Mouse (Mus musculus) liver, embryonic 11.5 days (tissue): ENCODE measurements around the gene Syn3. TPM values are rescaled to one million over a fixed set of nuclear protein-coding genes. Genes with fewer than 3 reads are reported as not detected.
A peak's percentile ranks its signal among the peaks of the same experiment; 100 is the strongest.
"Not testable (repeated sequence)": the region's sequence is repeated elsewhere in the genome, so short reads cannot be mapped to it uniquely, and the experiment has no call there.

Experiments used
- ATAC-seq: fragments of 200-750 bp; cut with Nextera tagmentation; replicated peaks from 2 replicates; pipeline ENCODE4 v1.8.0; 2017; ENCODE audit warnings: moderate number of reproducible peaks, mild to moderate bottlenecking, moderate TSS enrichment, moderate library complexity; ENCODE audit not compliant: low FRiP score
- DNase-seq: peaks from one replicate; pipeline ENCODE4 v3.0.0-alpha.2; 2017; ENCODE audit warnings: low spot score
- H3K27ac ChIP-seq: fragments of 300-500 bp; sonication (generic); 2 replicates; pipeline ENCODE4 v1.5.1; 2014; ENCODE audit warnings: mild to moderate bottlenecking, low read depth, low read length, control low read depth
- H3K27me3 ChIP-seq: fragments of 300-500 bp; sonication (generic); replicated peaks from 2 replicates; pipeline ENCODE4 v1.6.1; 2014; ENCODE audit warnings: low read length, mixed read lengths; ENCODE audit not compliant: control insufficient read depth, insufficient read depth
- H3K36me3 ChIP-seq: fragments of 300-500 bp; sonication (generic); 2 replicates; pipeline ENCODE4 v1.6.1; 2014; ENCODE audit warnings: mild to moderate bottlenecking, low read length, moderate library complexity, mixed read lengths; ENCODE audit not compliant: control insufficient read depth, insufficient read depth
- H3K4me1 ChIP-seq: fragments of 300-500 bp; sonication (generic); replicated peaks from 2 replicates; pipeline ENCODE4 v1.6.1; 2014; ENCODE audit warnings: low read length, mixed read lengths; ENCODE audit not compliant: control insufficient read depth, insufficient read depth
- H3K4me2 ChIP-seq: fragments of 300-500 bp; sonication (generic); 2 replicates; pipeline ENCODE4 v1.6.1; 2014; ENCODE audit warnings: mild to moderate bottlenecking, control low read depth, moderate library complexity
- H3K4me3 ChIP-seq: fragments of 300-500 bp; sonication (generic); 2 replicates; pipeline ENCODE4 v1.5.1; 2014; ENCODE audit warnings: low read depth, low read length, control low read depth
- H3K9ac ChIP-seq: fragments of 300-500 bp; sonication (generic); 2 replicates; pipeline ENCODE4 v1.6.1; 2014; ENCODE audit warnings: low read depth, low read length, control low read depth
- H3K9me3 ChIP-seq: fragments of 300-500 bp; sonication (generic); 2 replicates; pipeline ENCODE4 v1.6.1; 2016; ENCODE audit warnings: low read length, inconsistent platforms, mixed read lengths; ENCODE audit not compliant: control insufficient read depth
- WGBS: fragments of 180-500 bp; shearing (Covaris S2); extraction: QIAGEN DNeasy Blood & Tissue Kit; methylation state at CpG from one replicate; pipeline ENCODE4 v1.1.7; 2014; 5-methylcytosine and 5-hydroxymethylcytosine counted together
- polyA plus RNA-seq: library from polyadenylated mRNA; unstranded; fragments of >200 nt; fragmentation: Nextera tagmentation; extraction: Ambion mirVana; gene quantifications from 2 replicates; pipeline ENCODE4 v1.2.1, GENCODE M21; 2014

Syn3 gene
- polyA plus RNA-seq, 1 experiment from 2014 or later, result 0.58 TPM

GRCm38 (mm10) chr10:86385656-86386055 lies 113.0 kb downstream of the Syn3 start:
- H3K36me3 ChIP-seq, result no peaks in the 10 kb centered on the region
- peak; percentile 20 for DNase-seq
- no peaks in the 10 kb centered on the region for H3K27me3 ChIP-seq
- WGBS, result 59% methylated on average over 4 of the region's 4 CpGs
- no peaks in the 10 kb centered on the region for H3K9me3 ChIP-seq
- H3K4me3 ChIP-seq, result no peak overlapping the region
- ATAC-seq, result no peak
- no peak overlapping the region for H3K27ac ChIP-seq
- H3K9ac ChIP-seq, result no peak overlapping the region
- no peak overlapping the region for H3K4me2 ChIP-seq
- peaks cover 5% of the 10 kb centered on the region; the same call in 1 of the 2 replicates for H3K4me1 ChIP-seq

DNA sequence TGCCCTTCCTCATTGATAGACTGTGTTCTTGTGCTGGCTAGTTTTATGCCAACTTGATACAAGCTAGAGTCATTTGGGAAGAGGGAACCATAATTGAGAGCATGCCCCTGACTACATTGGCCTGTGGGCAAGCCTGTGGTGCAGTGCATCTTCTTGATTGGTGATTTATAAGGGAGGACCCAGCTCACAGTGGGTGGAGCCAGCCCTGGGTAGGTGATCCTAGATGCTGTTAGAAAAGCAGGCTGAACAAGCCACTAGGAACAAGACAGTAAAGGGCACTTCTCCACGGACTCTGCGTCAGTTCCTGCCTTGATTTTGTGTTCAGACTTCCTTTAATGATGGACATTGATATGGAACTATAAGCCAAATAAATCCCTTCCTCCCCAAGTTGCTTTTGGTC lies 114.0 kb downstream of the Syn3 start:
- Histone ChIP-seq H3K4me2 (no peak overlapping the region), H3K4me3 (no peak overlapping the region), H3K27ac (no peak overlapping the region), H3K9ac (no peak overlapping the region), H3K9me3 (no peaks in the 10 kb centered on the region), H3K36me3 (no peaks in the 10 kb centered on the region), H3K27me3 (no peaks in the 10 kb centered on the region), H3K4me1 (peaks cover 5% of the 10 kb centered on the region; the same call in 1 of the 2 replicates)
- ATAC-seq, result no peak
- peak; percentile 20 for DNase-seq
- 67% methylated on average over 2 of the region's 2 CpGs for WGBS

GRCm38 (mm10) chr10:86381922-86382260 lies 116.8 kb downstream of the Syn3 start:
- Histone ChIP-seq H3K27me3 (no peaks in the 10 kb centered on the region), H3K36me3 (no peaks in the 10 kb centered on the region), H3K9ac (no peak overlapping the region), H3K4me3 (no peak overlapping the region), H3K27ac (no peak overlapping the region), H3K4me2 (no peak overlapping the region), H3K9me3 (no peaks in the 10 kb centered on the region), H3K4me1 (no peaks in the 10 kb centered on the region; the same call in 1 of the 2 replicates)
- WGBS, result 32% methylated on average over 2 of the region's 2 CpGs
- ATAC-seq (no peak), DNase-seq (no peak)

GRCm38 (mm10) chr10:86381150-86381921 lies 117.4 kb downstream of the Syn3 start:
- Histone ChIP-seq H3K27ac (no peak overlapping the region), H3K4me1 (no peaks in the 10 kb centered on the region), H3K9me3 (no peaks in the 10 kb centered on the region), H3K27me3 (no peaks in the 10 kb centered on the region), H3K36me3 (no peaks in the 10 kb centered on the region), H3K4me3 (no peak overlapping the region), H3K9ac (no peak overlapping the region), H3K4me2 (no peak overlapping the region)
- DNase-seq, result no peak
- 54% methylated on average over 9 of the region's 9 CpGs for WGBS
- ATAC-seq, result no peak

DNA sequence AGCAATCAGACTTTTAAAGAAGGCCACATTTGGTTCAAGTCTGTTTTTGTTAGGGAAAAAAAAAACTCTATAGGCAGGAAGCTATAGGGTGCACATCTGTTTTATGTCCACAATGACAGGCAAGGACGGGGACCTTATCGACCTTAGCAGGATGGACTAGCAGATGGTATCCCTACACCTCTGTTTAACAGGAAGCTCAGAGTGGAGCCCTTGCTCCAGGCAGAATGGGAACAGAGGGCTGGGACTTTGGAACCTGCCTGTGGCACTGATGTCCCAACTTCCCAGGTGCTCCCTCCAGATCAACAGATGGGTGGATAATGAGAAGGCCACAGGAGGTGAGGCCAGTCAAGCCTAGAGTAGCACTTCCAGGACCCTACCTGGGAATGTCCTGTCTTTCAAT lies 118.1 kb downstream of the Syn3 start:
- WGBS, result 48% methylated on average over 2 of the region's 2 CpGs

GRCm38 (mm10) chr10:86378803-86379202 lies 119.9 kb downstream of the Syn3 start:
- 77% methylated on average over 2 of the region's 2 CpGs for WGBS
- not testable (repeated sequence) for H3K4me1 ChIP-seq, H3K4me3 ChIP-seq, H3K4me2 ChIP-seq, ATAC-seq, DNase-seq, H3K27ac ChIP-seq, H3K36me3 ChIP-seq, H3K27me3 ChIP-seq, H3K9me3 ChIP-seq, H3K9ac ChIP-seq

More for the DNA sequence above, 118.1 kb downstream of the Syn3 start:
- H3K4me1 ChIP-seq, result no peaks in the 10 kb centered on the region
- no peak for DNase-seq
- H3K4me3 ChIP-seq, result no peak overlapping the region
- no peaks in the 10 kb centered on the region for H3K36me3 ChIP-seq
- no peak overlapping the region for H3K9ac ChIP-seq
- no peaks in the 10 kb centered on the region for H3K9me3 ChIP-seq
- no peaks in the 10 kb centered on the region for H3K27me3 ChIP-seq
- no peak overlapping the region for H3K4me2 ChIP-seq
- ATAC-seq, result no peak
- no peak overlapping the region for H3K27ac ChIP-seq

- no peaks in the 10 kb centered on the region for H3K4me1 ChIP-seq
- H3K27ac ChIP-seq, result no peak overlapping the region
- no peak overlapping the region for H3K4me3 ChIP-seq
- DNase-seq (no peak), ATAC-seq (no peak)
- 72% methylated on average over 8 of the region's 8 CpGs for WGBS
- no peaks in the 10 kb centered on the region for H3K36me3 ChIP-seq
- H3K9me3 ChIP-seq, result no peaks in the 10 kb centered on the region
- no peak overlapping the region for H3K9ac ChIP-seq
- no peak overlapping the region for H3K4me2 ChIP-seq
- no peaks in the 10 kb centered on the region for H3K27me3 ChIP-seq
These were observed 122.1 kb downstream of the Syn3 start for GRCm38 (mm10) chr10:86376392-86377185.

DNA sequence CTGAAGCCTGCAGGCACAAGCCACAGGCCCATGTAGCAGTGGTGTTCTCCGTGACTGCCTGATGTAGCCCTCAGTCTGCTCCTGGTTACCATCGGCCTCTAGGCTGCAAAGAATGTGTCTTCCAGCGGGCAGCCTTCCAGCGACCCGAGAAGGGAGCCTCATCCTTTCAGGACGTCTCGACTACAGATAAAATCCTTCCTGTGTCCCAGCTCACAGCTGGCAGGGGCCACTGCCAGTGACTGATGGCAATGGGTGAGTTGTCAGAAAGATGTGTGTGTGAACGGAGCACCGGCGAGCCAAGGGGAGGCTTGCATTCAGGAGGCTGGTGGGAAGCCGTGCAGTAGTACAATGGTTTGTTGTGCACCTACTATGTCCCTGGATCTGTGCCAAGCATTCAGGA lies 122.8 kb downstream of the Syn3 start:
- no peak for DNase-seq
- H3K27ac ChIP-seq, result no peak overlapping the region
- no peaks in the 10 kb centered on the region for H3K36me3 ChIP-seq
- no peak for ATAC-seq
- no peak overlapping the region for H3K4me3 ChIP-seq
- WGBS, result 63% methylated on average over 11 of the region's 11 CpGs
- H3K9me3 ChIP-seq, result no peaks in the 10 kb centered on the region
- H3K9ac ChIP-seq, result no peak overlapping the region
- no peaks in the 10 kb centered on the region for H3K27me3 ChIP-seq
- H3K4me2 ChIP-seq, result no peak overlapping the region
- no peaks in the 10 kb centered on the region for H3K4me1 ChIP-seq

DNA sequence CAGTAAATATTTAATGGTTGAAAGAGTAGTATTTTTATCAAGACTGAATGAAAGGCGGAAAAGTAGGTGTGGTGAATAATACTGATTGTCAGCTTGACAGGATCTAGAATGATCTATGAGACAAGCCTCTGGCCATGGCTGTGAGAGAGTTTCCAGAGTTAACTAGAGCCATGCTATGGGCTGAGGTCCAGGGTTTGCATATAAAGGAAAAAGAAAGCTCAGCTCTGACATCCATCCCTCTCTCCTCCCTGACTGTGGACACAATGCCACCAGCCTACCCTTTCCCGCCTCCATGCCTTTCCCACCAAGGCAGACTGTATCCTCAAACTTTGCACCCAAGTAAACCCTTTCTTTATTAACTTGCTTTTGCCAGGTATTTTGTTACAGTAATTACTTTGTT lies 124.6 kb downstream of the Syn3 start:
- Histone ChIP-seq H3K27me3 (no peaks in the 10 kb centered on the region), H3K4me1 (no peaks in the 10 kb centered on the region), H3K9ac (no peak overlapping the region), H3K9me3 (no peaks in the 10 kb centered on the region), H3K27ac (no peak overlapping the region), H3K36me3 (no peaks in the 10 kb centered on the region), H3K4me2 (no peak overlapping the region), H3K4me3 (no peak overlapping the region)
- DNase-seq, result no peak
- 85% methylated on average over 2 of the region's 2 CpGs for WGBS
- no peak for ATAC-seq
